Mouse (Mus musculus) spleen, adult 2 months (tissue): Measurements from ENCODE around the gene Eya3. TPM values are rescaled to one million over a fixed set of nuclear protein-coding genes. Genes with fewer than 3 reads are reported as not detected.

Experiments used
- DNase-seq, 2 experiments: peaks; one replicate each; pipeline versions ENCODE4 v3.0.0 to v3.0.0-alpha.2; 2012 to 2021; ENCODE audit warnings: low spot score in 2 of 2, low read depth in 1 of 2
- H3K27ac ChIP-seq: fragments of 200-500 bp; 2 replicates; pipeline ENCODE4 v1.5.1; 2012; ENCODE audit warnings: low read length, inconsistent platforms; ENCODE audit not compliant: insufficient read depth
- H3K27me3 ChIP-seq: fragments of 200-500 bp; 2 replicates; pipeline ENCODE4 v1.6.1; 2012; ENCODE audit warnings: mild to moderate bottlenecking, moderate library complexity, low read length, inconsistent platforms; ENCODE audit not compliant: control insufficient read depth, insufficient read depth
- H3K36me3 ChIP-seq: fragments of 200-500 bp; 2 replicates; pipeline ENCODE4 v1.6.1; 2012; ENCODE audit warnings: mild to moderate bottlenecking, low read length, inconsistent platforms; ENCODE audit not compliant: control insufficient read depth, insufficient read depth
- H3K4me1 ChIP-seq: fragments of 200-500 bp; 2 replicates; pipeline ENCODE4 v1.6.1; 2011; ENCODE audit warnings: inconsistent platforms; ENCODE audit not compliant: control insufficient read depth, insufficient read depth, insufficient read length
- H3K4me3 ChIP-seq: fragments of 200-500 bp; 2 replicates; pipeline ENCODE4 v1.5.1; 2011; ENCODE audit warnings: mild to moderate bottlenecking, inconsistent platforms; ENCODE audit not compliant: insufficient read depth, insufficient read length; ENCODE audit errors: extremely low read depth
- CTCF ChIP-seq: fragments of 200-500 bp; IDR thresholded peaks from 2 replicates; pipeline ENCODE4 v1.5.1; 2011; ENCODE audit warnings: mild to moderate bottlenecking, inconsistent platforms; ENCODE audit not compliant: insufficient read depth, insufficient read length, insufficient replicate concordance; ENCODE audit errors: extremely low read depth
- POLR2A ChIP-seq: fragments of 200-500 bp; IDR thresholded peaks from 2 replicates; pipeline ENCODE4 v1.6.1; 2011; ENCODE audit warnings: low read depth, low read length, inconsistent platforms
- WGBS: fragments of 180-500 bp; shearing (Covaris S2); methylation state at CpG from one replicate; pipeline ENCODE4 v1.1.7; 2018; 5-methylcytosine and 5-hydroxymethylcytosine counted together
- polyA plus RNA-seq: library from polyadenylated mRNA; depleted of rRNA; stranded (reverse); fragments of >200 nt; gene quantifications from 2 replicates; pipeline ENCODE4 v1.2.3, GENCODE M21; 2012

Gene Eya3
- polyA plus RNA-seq, 1 experiment: 22.0 TPM

- Histone ChIP-seq H3K27me3 (no peaks in the 10 kb centered on the region), H3K4me3 (no peak overlapping the region), H3K36me3 (peaks cover 2% of the 10 kb centered on the region; the same call in 1 of the 2 replicates), H3K27ac (no peak overlapping the region), H3K4me1 (no peaks in the 10 kb centered on the region)
- WGBS: 82% methylated on average over 7 of the region's 7 CpGs
- no peak for DNase-seq
- TF ChIP-seq CTCF: no peak
- TF ChIP-seq POLR2A: no peak
Observed at GRCm38 (mm10) chr4:132647439-132647838, 8.7 kb downstream of the Eya3 start.

DNA sequence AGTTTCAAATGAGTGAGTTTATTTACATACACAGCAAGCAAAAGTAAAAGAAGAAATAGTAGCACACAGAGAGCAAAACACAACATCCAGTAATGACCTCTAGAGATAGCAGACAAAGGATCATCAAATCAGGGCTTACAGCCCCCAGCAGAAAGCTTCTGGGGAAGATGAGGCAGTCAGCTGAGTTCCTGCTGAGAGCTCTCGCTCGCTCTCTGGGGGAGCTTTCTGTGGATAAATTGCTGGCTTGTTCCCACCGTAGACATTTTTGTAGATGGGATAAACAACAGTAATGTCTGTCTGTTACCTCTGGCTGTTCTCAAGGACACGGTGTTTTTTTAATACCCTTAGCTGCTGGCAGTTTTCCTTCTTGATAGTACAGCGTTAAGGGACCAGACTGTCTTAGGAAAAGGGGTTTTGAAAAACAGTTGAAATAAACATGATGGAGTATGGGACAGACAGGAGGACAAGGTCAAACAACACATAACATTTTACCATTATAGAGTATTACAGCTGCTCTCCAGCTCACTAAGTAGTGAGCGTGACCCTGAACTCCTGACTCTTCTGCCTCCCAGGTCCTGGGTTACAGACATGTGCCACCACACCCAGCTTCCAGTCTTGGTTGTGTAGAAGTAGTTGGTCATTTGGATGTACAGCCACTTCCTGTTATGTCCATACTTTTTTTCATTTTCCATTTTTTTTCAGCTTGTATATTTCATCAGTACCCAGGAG lies 10.6 kb downstream of the Eya3 start:
- no peaks in the 10 kb centered on the region for H3K27me3 ChIP-seq
- TF ChIP-seq POLR2A: no peak
- TF ChIP-seq CTCF: no peak
- 91% methylated on average over 6 of the region's 6 CpGs for WGBS
- no peak for DNase-seq
- H3K4me3 ChIP-seq: no peak overlapping the region
- no peak overlapping the region for H3K27ac ChIP-seq
- H3K4me1 ChIP-seq: no peaks in the 10 kb centered on the region
- H3K36me3 ChIP-seq: no peaks in the 10 kb centered on the region

DNA sequence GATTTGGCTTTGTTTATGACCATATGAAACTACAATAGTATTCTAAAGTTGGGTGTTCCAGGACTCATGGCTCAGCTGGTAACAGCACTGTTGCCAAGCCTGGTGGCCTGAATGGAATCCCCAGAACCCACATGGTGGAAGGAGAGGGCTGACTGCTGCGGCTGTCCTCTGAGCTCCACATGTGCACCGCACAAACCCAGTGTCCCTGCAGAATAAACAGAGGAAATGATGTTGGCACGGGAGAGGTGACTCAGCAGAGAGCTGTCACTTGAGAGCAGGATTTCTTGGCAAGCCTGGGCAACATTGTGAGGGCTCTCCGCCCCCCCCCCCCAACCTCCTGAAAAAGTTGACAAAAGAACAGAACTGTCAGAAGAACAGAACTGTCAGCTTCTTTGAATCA lies 14.1 kb downstream of the Eya3 start:
- H3K27ac ChIP-seq: no peak overlapping the region
- DNase-seq: no peak
- no peaks in the 10 kb centered on the region for H3K27me3 ChIP-seq

DNA sequence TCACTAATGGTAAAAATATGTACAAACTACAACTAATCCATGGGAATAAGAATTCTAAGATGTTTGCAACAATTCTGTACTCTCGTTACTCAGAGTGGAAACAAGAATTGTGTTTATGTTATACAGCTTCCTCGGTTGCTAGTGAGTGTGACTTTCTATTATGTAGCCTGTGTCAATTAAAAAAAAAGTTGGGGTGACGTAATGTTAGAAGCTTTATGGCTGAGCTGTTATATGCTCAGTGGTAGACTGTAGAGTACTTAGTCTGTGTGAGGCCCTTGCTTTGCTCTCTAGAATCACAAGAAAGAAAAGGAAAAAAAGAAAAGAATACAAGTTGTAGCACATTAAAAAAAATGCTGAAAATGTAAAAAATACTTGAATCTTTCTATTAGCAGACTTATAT lies 15.0 kb downstream of the Eya3 start:
- Histone ChIP-seq H3K4me1 (no peaks in the 10 kb centered on the region), H3K27ac (no peak overlapping the region), H3K36me3 (no peaks in the 10 kb centered on the region), H3K4me3 (no peak overlapping the region), H3K27me3 (no peaks in the 10 kb centered on the region)
- TF ChIP-seq CTCF: no peak
- TF ChIP-seq POLR2A: no peak
- DNase-seq: no peak
- WGBS: 83% methylated on average over 3 of the region's 3 CpGs

More for the DNA sequence above, 14.1 kb downstream of the Eya3 start:
- Histone ChIP-seq H3K4me1 (no peaks in the 10 kb centered on the region), H3K36me3 (no peaks in the 10 kb centered on the region), H3K4me3 (no peak overlapping the region)
- 22% methylated on average over 4 of the region's 4 CpGs for WGBS
- no peak for TF ChIP-seq CTCF
- no peak for TF ChIP-seq POLR2A

DNA sequence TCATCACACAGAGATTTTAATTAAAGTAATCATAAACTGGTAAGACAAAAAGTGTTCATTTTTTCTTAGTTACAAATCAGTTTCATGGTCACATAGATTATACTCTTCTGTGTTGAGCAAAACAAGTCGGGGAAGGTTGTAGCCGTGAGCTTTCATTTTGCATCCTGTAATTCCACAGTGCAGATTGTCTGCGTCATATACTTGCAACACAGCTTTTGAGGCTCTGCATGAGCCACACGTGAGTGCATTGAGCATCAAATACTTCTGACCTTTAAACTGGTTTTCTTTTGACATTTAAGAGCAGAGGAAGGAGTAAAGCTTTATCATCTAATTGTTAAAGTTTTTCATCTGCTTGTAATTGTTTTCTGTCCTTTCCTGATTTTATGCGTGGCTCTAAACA lies 16.5 kb downstream of the Eya3 start:
- H3K4me3 ChIP-seq: no peak overlapping the region; the same call in 1 of the 2 replicates
- H3K27me3 ChIP-seq: no peaks in the 10 kb centered on the region
- no peaks in the 10 kb centered on the region for H3K4me1 ChIP-seq
- H3K36me3 ChIP-seq: peaks cover 1% of the 10 kb centered on the region; the same call in 1 of the 2 replicates
- no peak for TF ChIP-seq CTCF
- no peak for TF ChIP-seq POLR2A
- 82% methylated on average over 5 of the region's 5 CpGs for WGBS
- H3K27ac ChIP-seq: no peak overlapping the region
- DNase-seq: no peak

DNA sequence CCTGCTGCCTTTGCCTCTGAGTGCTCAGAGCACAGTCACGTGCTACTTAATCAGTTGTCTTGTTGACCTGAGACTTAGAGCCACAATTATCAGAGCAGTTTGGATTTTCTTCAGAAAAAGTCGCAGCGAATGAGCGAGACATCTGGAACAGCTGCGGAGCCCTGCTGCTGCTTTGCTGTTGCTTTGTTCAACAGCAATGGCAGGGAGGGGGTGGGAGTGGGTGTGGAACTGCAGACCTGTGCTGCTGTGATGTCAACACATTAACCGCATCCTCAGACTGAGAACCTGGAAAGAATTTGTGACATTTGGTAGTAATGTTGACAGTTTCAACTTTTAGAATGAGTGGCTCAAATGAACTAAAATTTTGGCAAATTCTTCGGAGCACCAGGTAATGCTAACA lies 20.3 kb downstream of the Eya3 start:
- H3K27ac ChIP-seq: peak overlapping the region; percentile 42; the same call in 1 of the 2 replicates
- no peaks in the 10 kb centered on the region for H3K4me1 ChIP-seq

DNA sequence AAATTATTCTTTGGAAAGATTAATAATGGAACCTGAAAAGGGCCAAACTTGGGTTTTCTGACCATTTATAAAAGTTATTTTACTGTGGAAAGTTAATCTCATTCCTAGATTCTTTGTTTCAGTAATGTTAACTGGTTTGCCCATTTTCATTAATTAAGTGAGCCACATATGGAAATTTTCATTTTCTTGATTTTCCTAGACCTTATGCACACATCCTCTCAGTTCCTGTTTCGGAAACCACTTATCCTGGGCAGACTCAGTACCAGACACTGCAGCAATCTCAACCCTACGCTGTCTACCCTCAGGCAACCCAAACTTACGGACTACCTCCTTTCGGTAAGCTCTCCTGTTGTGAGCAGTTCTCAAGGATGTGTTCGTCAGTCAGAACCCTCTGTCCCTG lies 33.9 kb downstream of the Eya3 start:
- H3K27me3 ChIP-seq: no peaks in the 10 kb centered on the region
- WGBS: 94% methylated on average over 5 of the region's 5 CpGs

More for the DNA sequence above, 20.3 kb downstream of the Eya3 start:
- Histone ChIP-seq H3K36me3 (peaks cover 9% of the 10 kb centered on the region; the same call in 1 of the 2 replicates), H3K27me3 (no peaks in the 10 kb centered on the region), H3K4me3 (no peak overlapping the region)
- DNase-seq: no peak
- TF ChIP-seq POLR2A: no peak
- TF ChIP-seq CTCF: no peak
- WGBS: 91% methylated on average over 7 of the region's 7 CpGs

More for the DNA sequence above, 33.9 kb downstream of the Eya3 start:
- no peak for DNase-seq
- Histone ChIP-seq H3K27ac (no peak overlapping the region), H3K4me1 (no peaks in the 10 kb centered on the region), H3K4me3 (no peak overlapping the region), H3K36me3 (peaks cover 20% of the 10 kb centered on the region)
- TF ChIP-seq POLR2A (no peak), CTCF (no peak)
